Mouse (Mus musculus) embryonic facial prominence, embryonic 14.5 days (tissue): ENCODE measurements around the gene Tent4b. TPM values are rescaled to one million over a fixed set of nuclear protein-coding genes. Genes with fewer than 3 reads are reported as not detected.
A peak's percentile ranks its signal among the peaks of the same experiment; 100 is the strongest.

Experiments used
- ATAC-seq: fragments of 200-750 bp; cut with Nextera tagmentation; 2 replicates; pipeline ENCODE4 v1.8.0; 2017; ENCODE audit warnings: low read depth, moderate number of reproducible peaks, moderate TSS enrichment
- DNase-seq: peaks from one replicate; pipeline ENCODE4 v3.0.0-alpha.2; 2015; ENCODE audit warnings: low spot score
- H3K27ac ChIP-seq: fragments of 300-500 bp; sonication (generic); replicated peaks from 2 replicates; pipeline ENCODE4 v1.5.1; 2014; ENCODE audit warnings: low read depth, mild to moderate bottlenecking, low read length, moderate library complexity
- H3K27me3 ChIP-seq: fragments of 300-500 bp; sonication (generic); replicated peaks from 2 replicates; pipeline ENCODE4 v1.6.1; 2014; ENCODE audit warnings: low read length; ENCODE audit not compliant: control insufficient read depth, insufficient read depth
- H3K36me3 ChIP-seq: fragments of 300-500 bp; sonication (generic); 2 replicates; pipeline ENCODE4 v1.6.1; 2014; ENCODE audit warnings: low read length, mixed read lengths; ENCODE audit not compliant: control insufficient read depth, insufficient read depth
- H3K4me1 ChIP-seq: fragments of 300-500 bp; sonication (generic); 2 replicates; pipeline ENCODE4 v1.6.1; 2014; ENCODE audit warnings: antibody characterized with exemption, low read length; ENCODE audit not compliant: control insufficient read depth, insufficient read depth
- H3K4me2 ChIP-seq: fragments of 300-500 bp; sonication (generic); 2 replicates; pipeline ENCODE4 v1.6.1; 2014; ENCODE audit warnings: low read depth, mild to moderate bottlenecking, low read length, moderate library complexity, mixed read lengths
- H3K4me3 ChIP-seq: fragments of 300-500 bp; sonication (generic); 2 replicates; pipeline ENCODE4 v1.5.1; 2014; ENCODE audit warnings: low read depth, mild to moderate bottlenecking, low read length
- H3K9ac ChIP-seq: fragments of 300-500 bp; sonication (generic); 2 replicates; pipeline ENCODE4 v1.6.1; 2014; ENCODE audit warnings: low read depth, mild to moderate bottlenecking, low read length, moderate library complexity, mixed read lengths
- H3K9me3 ChIP-seq: fragments of 300-500 bp; sonication (generic); 2 replicates; pipeline ENCODE4 v1.6.1; 2016; ENCODE audit warnings: low read length; ENCODE audit not compliant: control insufficient read depth
- WGBS: fragments of 180-500 bp; shearing (Covaris S2); extraction: QIAGEN DNeasy Blood & Tissue Kit; methylation state at CpG from one replicate; pipeline ENCODE4 v1.1.7; 2014; 5-methylcytosine and 5-hydroxymethylcytosine counted together
- polyA plus RNA-seq: library from polyadenylated mRNA; unstranded; fragments of >200 nt; fragmentation: Nextera tagmentation; extraction: Ambion mirVana; gene quantifications from 2 replicates; pipeline ENCODE4 v1.2.1, GENCODE M21; 2014

Gene Tent4b
- polyA plus RNA-seq: 10.0 and 12.0 TPM in 2 replicates

DNA sequence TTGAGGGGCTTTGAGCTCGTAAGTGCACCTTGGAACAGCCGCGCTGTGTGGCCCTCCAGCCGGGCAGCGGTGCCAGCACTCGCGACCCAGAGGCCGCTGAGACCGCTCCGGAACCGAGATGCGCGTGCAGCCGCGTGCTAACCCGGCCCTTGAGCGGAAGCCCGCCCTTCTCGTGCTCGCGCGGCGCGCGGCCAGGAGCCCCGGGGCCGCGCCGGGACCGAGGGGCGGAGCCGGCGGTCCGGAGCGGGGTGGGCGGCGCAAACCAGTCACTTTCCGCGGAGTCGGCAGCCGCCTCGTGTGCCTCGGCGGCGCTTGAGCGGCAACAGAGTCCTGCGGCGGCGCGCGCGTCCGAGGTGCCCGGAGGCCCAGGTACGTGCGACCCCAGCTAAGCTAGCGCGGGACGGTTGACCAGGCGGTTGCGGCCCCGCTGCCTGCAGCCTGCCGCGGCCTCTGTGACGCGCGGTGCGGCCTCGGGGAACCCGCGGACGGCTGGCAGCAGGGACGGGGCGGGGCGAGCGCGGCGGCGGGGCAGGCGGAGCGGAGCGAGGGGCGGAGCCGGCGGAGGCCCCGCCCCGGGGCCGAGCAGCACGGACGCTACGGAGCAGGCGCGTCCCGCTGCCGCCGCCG is at the start of gene Tent4b:
Gene Tent4b, plus strand, starts transcription at position 269 of the 627 bp plus-strand sequence.
- WGBS: 0% methylated on average over 8 of the region's 97 CpGs
- peaks cover 20% of the 10 kb centered on the region for H3K4me1 ChIP-seq
- H3K4me3 ChIP-seq: peak within 1 kb of the TSS; percentile 67

DNA sequence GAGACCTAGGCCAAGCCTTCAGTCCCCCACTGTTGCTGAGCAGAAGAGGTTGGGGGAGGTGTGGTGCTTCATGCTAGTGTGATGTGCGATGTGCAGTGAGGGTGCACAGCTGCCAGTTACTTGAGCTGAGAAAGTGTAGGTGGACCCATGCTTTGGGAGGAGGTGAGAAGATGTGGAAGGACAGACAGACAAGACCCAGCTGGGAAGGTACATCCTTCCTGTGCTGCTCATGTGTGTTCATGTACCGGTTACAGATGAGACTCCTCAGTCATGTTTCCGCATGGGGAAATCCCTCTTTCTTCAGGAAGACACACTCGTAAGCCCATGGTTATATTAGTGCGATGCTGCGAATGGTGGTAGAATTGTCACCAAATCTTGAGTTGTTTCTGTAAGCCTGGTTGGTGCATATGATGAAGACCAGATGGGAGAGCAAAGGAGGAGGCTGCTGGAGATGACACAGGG is 48.1 kb upstream of the Tent4b start:
- Histone ChIP-seq H3K9me3 (no peaks in the 10 kb centered on the region), H3K4me3 (no peak overlapping the region), H3K4me2 (no peak overlapping the region), H3K36me3 (peaks cover 91% of the 10 kb centered on the region), H3K9ac (no peak overlapping the region; the same call in 1 of the 2 replicates), H3K27me3 (no peaks in the 10 kb centered on the region), H3K4me1 (no peaks in the 10 kb centered on the region), H3K27ac (no peak overlapping the region)
- ATAC-seq (no peak), DNase-seq (no peak)
- 92% methylated on average over 6 of the region's 6 CpGs for WGBS

More for the DNA sequence above, at the start of gene Tent4b:
- peak within 1 kb of the TSS; percentile 85 for H3K9ac ChIP-seq
- H3K4me2 ChIP-seq: peak within 1 kb of the TSS; percentile 95
- H3K9me3 ChIP-seq: no peaks in the 10 kb centered on the region
- no peaks in the 10 kb centered on the region for H3K27me3 ChIP-seq
- ATAC-seq: peak; percentile 95
- DNase-seq: peak; percentile 94
- peaks cover under 1% of the 10 kb centered on the region; the same call in 1 of the 2 replicates for H3K36me3 ChIP-seq
- H3K27ac ChIP-seq: peak within 1 kb of the TSS; percentile 94

DNA sequence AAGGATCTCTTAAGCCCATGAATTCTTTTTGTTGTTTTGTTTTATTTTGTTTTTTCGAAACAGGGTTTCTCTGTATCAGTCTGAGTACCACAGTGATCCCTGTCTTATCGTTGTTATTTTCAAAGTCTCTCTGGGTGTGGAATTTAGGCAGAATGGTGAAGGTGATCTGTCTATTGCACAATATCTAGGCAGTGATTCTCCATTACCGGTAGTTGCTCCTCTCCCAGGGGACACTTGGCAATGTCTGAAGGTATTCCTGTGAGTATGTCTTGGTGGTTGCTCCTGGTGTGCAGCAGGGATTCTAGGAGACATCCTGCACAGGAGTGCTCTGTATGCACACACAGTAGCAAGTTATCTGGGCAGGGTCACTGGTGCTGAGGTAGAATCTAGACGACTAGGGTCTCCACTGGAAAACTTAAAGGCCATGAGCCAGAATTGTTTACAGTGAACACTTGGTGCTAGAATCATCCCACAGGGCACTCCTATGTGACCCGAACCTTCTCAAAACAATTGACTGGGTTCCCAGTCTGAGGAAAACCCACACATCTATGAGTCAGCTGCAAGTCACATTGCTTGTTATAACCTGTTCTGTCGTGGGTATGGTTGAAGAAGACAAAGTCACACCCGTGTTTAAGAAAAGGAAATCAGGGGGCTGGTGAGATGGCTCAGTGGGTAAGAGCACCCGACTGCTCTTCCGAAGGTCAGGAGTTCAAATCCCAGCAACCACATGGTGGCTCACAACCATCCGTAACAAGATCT is 38.6 kb upstream of the Tent4b start:
- Histone ChIP-seq H3K9ac (no peak overlapping the region), H3K4me1 (no peaks in the 10 kb centered on the region), H3K4me3 (no peak overlapping the region), H3K9me3 (no peaks in the 10 kb centered on the region), H3K27ac (no peak overlapping the region), H3K4me2 (no peak overlapping the region), H3K36me3 (peaks cover 91% of the 10 kb centered on the region), H3K27me3 (no peaks in the 10 kb centered on the region)
- WGBS: 89% methylated on average over 10 of the region's 10 CpGs
- ATAC-seq: no peak
- DNase-seq: no peak

DNA sequence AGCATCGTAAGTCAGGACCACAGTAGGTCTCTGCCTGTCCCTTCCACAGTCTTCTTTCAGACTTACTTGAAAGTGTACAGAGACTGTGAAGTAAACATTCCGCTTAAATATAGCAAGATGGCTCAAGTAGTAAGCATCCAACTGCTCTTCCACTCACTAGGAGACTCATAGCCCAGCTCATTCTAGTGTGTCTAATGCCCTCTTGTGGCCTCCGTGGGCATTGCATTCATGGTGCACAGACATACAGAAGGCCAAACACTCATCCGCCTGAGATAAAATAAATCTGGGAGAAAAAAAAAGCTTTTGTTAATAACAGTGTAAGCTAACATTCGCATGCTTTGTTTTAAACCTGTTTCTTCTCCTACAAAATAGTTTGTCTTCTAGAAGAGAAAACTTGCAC is 37.6 kb upstream of the Tent4b start:
- no peaks in the 10 kb centered on the region for H3K4me1 ChIP-seq
- WGBS: 78% methylated on average over 5 of the region's 5 CpGs
- H3K27ac ChIP-seq: no peak overlapping the region
- no peaks in the 10 kb centered on the region for H3K27me3 ChIP-seq
- no peaks in the 10 kb centered on the region for H3K9me3 ChIP-seq
- no peak overlapping the region for H3K4me3 ChIP-seq
- no peak overlapping the region for H3K4me2 ChIP-seq
- DNase-seq (peak; percentile 55), ATAC-seq (no peak)
- no peak overlapping the region for H3K9ac ChIP-seq
- peaks cover 91% of the 10 kb centered on the region for H3K36me3 ChIP-seq

DNA sequence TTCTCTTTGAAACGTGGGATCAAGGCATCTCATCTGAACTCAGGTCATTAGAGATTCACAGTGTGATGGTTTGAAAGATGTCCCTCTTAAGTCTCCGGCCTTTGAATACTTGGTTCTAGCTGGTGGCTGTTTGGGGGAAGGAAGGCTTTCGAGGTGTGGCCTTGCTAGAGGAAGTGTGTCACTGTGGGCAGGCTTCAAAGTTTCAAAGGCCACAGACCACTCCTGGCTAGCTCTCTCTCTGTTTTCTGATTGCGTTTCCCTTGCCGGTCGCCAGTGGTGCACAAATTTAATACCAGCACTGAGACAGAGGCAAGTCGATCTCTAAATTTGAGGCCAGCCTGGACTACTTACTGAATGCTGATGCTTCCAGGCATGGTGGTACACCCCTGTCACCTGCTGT is 23.7 kb upstream of the Tent4b start:
- H3K9me3 ChIP-seq: no peaks in the 10 kb centered on the region
- ATAC-seq (no peak), DNase-seq (no peak)
- 90% methylated on average over 7 of the region's 7 CpGs for WGBS
- no peaks in the 10 kb centered on the region for H3K4me1 ChIP-seq
- H3K27ac ChIP-seq: no peak overlapping the region
- H3K4me2 ChIP-seq: no peak overlapping the region
- H3K27me3 ChIP-seq: no peaks in the 10 kb centered on the region
- H3K9ac ChIP-seq: no peak overlapping the region
- peaks cover 27% of the 10 kb centered on the region for H3K36me3 ChIP-seq
- H3K4me3 ChIP-seq: no peak overlapping the region

DNA sequence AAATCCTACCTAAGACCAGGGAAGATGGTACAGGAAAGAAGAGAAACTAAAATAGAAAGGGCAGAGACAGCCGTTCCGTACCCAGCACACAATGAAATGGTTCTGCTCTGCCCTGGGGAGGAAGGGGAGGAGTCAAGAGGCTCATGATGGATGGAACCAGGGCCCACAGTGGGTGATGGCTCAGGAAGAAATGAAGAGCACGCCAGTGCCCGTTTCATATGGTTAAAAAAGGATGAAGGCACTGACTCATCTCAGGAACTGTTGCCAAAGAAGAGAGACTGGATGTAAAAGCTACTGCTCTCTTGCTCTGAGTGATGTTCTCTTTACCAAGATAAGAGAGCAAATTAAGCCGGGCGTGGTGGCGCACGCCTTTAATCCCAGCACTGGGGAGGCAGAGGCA is 21.7 kb upstream of the Tent4b start:
- H3K27ac ChIP-seq: no peak overlapping the region
- ATAC-seq (no peak), DNase-seq (no peak)
- H3K9ac ChIP-seq: no peak overlapping the region
- no peaks in the 10 kb centered on the region for H3K9me3 ChIP-seq
- no peak overlapping the region for H3K4me3 ChIP-seq
- peaks cover 10% of the 10 kb centered on the region for H3K36me3 ChIP-seq
- no peaks in the 10 kb centered on the region for H3K27me3 ChIP-seq
- no peak overlapping the region for H3K4me2 ChIP-seq
- WGBS: 93% methylated on average over 8 of the region's 8 CpGs
- H3K4me1 ChIP-seq: no peaks in the 10 kb centered on the region

DNA sequence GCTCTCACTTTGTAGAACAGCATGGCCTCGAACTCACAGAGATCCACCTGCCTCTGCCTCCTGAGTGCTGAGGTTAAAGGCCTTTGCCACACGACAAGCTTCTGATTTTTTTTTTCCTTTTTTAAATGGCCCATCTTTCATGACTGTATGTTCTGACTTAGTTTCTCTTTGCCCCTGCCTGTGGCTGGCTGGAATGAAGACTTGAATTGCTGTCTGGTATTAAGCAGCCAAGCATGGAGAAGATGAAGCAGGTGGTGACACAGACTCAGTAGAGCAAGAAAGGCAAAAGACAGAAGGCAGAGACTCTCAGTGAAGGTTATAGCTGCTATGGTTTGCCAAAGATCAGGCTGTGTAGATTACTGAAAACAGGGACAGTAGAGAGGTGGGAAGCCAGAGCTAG is 15.9 kb upstream of the Tent4b start:
- WGBS: 77% methylated on average over 2 of the region's 2 CpGs
- no peaks in the 10 kb centered on the region for H3K36me3 ChIP-seq

DNA sequence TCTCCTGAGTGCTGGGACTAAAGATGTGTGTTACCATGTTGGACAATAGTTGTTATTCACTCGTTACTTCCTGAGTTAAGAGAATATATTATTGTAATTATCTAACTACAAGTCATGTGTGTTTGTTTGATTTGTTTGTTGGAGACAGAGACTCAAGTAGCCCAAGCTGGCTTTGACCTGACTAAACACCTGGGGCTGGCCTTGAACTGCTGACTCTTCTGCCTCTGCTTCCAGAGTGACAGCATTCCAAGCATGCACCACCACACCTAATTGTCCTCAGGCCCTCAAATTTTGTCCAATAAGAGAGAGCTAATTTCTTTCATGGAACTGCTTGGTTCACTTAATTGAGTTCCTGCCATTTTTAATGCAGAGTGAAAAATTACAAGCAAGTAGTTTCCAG is 14.1 kb upstream of the Tent4b start:
- H3K4me1 ChIP-seq: no peaks in the 10 kb centered on the region
- H3K27ac ChIP-seq: no peak overlapping the region
- no peak for DNase-seq
- no peak overlapping the region for H3K9ac ChIP-seq
- H3K36me3 ChIP-seq: no peaks in the 10 kb centered on the region
- ATAC-seq: no peak
- 79% methylated on average over 1 of the region's 1 CpGs for WGBS
- no peaks in the 10 kb centered on the region for H3K9me3 ChIP-seq
- H3K4me3 ChIP-seq: no peak overlapping the region
- no peaks in the 10 kb centered on the region for H3K27me3 ChIP-seq
- no peak overlapping the region for H3K4me2 ChIP-seq

More for the DNA sequence above, 15.9 kb upstream of the Tent4b start:
- H3K9me3 ChIP-seq: no peaks in the 10 kb centered on the region
- H3K4me1 ChIP-seq: no peaks in the 10 kb centered on the region
- H3K27me3 ChIP-seq: no peaks in the 10 kb centered on the region
- DNase-seq (no peak), ATAC-seq (no peak)
- no peak overlapping the region for H3K9ac ChIP-seq
- no peak overlapping the region for H3K4me3 ChIP-seq
- H3K4me2 ChIP-seq: no peak overlapping the region
- H3K27ac ChIP-seq: no peak overlapping the region
